Mouse (Mus musculus) hindbrain, embryonic 10.5 days (tissue): ENCODE data around the gene Hacd2. TPM values are rescaled to one million over a fixed set of nuclear protein-coding genes. Genes with fewer than 3 reads are reported as not detected.

Experiments used
- DNase-seq: peaks from one replicate; pipeline ENCODE4 v3.0.0-alpha.2; 2017; ENCODE audit warnings: low spot score
- H3K27ac ChIP-seq: fragments of 300-500 bp; sonication (generic); 2 replicates; pipeline ENCODE4 v1.5.1; 2016; ENCODE audit warnings: mild to moderate bottlenecking, moderate library complexity
- H3K27me3 ChIP-seq: fragments of 300-500 bp; sonication (generic); 2 replicates; pipeline ENCODE4 v1.6.1; 2016; ENCODE audit warnings: mild to moderate bottlenecking; ENCODE audit not compliant: poor library complexity, insufficient read depth, severe bottlenecking
- H3K36me3 ChIP-seq: fragments of 300-500 bp; sonication (generic); 2 replicates; pipeline ENCODE4 v1.6.1; 2016; ENCODE audit warnings: mild to moderate bottlenecking, moderate library complexity
- H3K4me1 ChIP-seq: fragments of 300-500 bp; sonication (generic); replicated peaks from 2 replicates; pipeline ENCODE4 v1.6.1; 2016; ENCODE audit warnings: mild to moderate bottlenecking
- H3K4me3 ChIP-seq: fragments of 300-500 bp; sonication (generic); 2 replicates; pipeline ENCODE4 v1.5.1; 2016; ENCODE audit warnings: mild to moderate bottlenecking, moderate library complexity
- H3K9me3 ChIP-seq: fragments of 300-500 bp; sonication (generic); 2 replicates; pipeline ENCODE4 v1.6.1; 2016; ENCODE audit warnings: mild to moderate bottlenecking, moderate library complexity
- WGBS: fragments of 180-500 bp; shearing (Covaris S2); methylation state at CpG from one replicate; pipeline ENCODE4 v1.1.7; 2016; 5-methylcytosine and 5-hydroxymethylcytosine counted together
- polyA plus RNA-seq: library from polyadenylated mRNA; unstranded; fragments of >200 nt; fragmentation: Nextera tagmentation; extraction: Ambion mirVana; gene quantifications from 2 replicates; pipeline ENCODE4 v1.2.1, GENCODE M21; 2016

Hacd2 gene
- polyA plus RNA-seq, 1 experiment from 2014 or later, result 72.5 TPM

DNA sequence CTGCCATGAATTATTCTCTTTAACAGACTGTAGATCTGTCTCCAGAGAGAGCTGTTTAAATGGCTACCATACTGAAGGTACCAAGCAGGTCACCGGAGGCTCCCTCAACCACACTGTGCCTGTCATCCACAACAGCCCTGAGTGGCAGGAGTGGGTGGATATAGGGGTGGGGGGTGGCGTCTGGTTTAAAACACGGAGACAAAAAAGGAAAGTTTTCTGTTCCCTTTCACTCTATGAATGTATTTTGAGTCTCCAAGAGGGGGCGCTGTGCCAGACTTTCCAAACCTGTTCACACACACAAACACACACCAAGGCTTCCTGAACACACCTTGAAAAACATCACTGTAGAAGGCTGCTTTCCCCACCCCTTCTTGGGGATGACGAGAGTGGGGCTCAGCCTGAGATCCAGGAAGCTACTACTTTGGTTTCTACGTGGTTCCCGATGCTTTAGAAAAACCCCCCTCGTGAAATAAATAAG lies 89.0 kb downstream of the Hacd2 start:
- Histone ChIP-seq H3K4me3 (no peak overlapping the region), H3K27me3 (no peaks in the 10 kb centered on the region), H3K27ac (peak overlapping the region; percentile 60), H3K36me3 (peaks cover 11% of the 10 kb centered on the region), H3K9me3 (no peaks in the 10 kb centered on the region), H3K4me1 (peaks cover 17% of the 10 kb centered on the region)
- peak; percentile 29 for DNase-seq
- 63% methylated on average over 8 of the region's 8 CpGs for WGBS

DNA sequence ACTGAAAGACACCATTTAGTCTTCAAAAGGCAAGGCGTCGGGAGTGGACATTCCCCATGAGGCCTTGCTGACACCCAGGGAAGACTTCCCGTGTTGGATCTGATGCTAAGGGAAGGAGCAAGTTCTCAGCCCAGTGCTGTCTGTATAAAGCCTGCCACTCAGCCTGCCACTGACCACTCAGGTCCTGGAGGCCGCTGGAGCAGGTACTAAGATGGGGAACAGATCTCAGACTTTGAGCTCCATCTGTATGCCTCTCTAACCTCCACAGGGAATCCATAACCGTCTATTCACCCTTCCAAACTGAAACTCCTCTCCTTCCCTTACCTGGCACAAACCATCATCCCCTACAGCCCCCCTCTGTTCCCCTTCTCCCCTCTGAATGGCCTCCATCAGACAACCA lies 91.3 kb downstream of the Hacd2 start:
- H3K27ac ChIP-seq, result no peak overlapping the region
- H3K9me3 ChIP-seq, result no peaks in the 10 kb centered on the region
- peaks cover 17% of the 10 kb centered on the region for H3K4me1 ChIP-seq
- no peaks in the 10 kb centered on the region for H3K36me3 ChIP-seq
- H3K27me3 ChIP-seq, result no peaks in the 10 kb centered on the region
- H3K4me3 ChIP-seq, result no peak overlapping the region
- DNase-seq, result no peak
- 85% methylated on average over 5 of the region's 5 CpGs for whole genome bisulfite sequencing

DNA sequence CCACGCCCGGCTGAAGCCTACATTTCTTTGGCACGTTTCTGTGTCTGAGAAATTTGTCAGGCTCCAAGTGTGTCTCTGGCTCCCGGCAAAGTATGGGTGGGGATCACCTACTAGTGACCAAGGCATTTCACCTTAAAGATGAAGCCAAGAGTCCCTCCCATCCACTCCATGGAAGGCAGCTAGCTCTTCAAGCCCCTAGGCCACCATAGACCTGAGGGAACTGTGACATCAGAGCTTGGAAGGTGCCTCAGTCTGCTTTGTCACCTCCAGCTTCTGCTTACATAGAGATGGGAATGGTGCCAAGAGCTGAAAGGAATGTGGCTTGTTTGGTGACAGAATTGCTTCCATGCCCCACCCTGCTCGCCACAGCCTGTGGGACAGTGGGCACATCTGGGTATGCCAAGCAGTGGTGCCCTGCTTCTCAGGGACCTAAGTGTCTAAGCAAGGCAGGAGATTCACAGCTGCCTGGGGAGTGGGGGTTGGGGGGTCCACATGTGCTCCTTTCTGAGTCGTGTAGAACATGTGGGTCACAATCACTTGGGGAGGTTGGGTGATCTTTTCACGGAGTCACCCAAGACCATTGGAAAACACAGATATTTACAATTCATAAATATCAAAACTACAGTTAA lies 94.2 kb downstream of the Hacd2 start:
- Histone ChIP-seq H3K9me3 (peaks cover 8% of the 10 kb centered on the region), H3K36me3 (no peaks in the 10 kb centered on the region), H3K27ac (no peak overlapping the region), H3K4me1 (no peaks in the 10 kb centered on the region; the same call in 1 of the 2 replicates), H3K4me3 (no peak overlapping the region), H3K27me3 (no peaks in the 10 kb centered on the region)
- no peak for DNase-seq
- WGBS, result 91% methylated on average over 7 of the region's 7 CpGs

DNA sequence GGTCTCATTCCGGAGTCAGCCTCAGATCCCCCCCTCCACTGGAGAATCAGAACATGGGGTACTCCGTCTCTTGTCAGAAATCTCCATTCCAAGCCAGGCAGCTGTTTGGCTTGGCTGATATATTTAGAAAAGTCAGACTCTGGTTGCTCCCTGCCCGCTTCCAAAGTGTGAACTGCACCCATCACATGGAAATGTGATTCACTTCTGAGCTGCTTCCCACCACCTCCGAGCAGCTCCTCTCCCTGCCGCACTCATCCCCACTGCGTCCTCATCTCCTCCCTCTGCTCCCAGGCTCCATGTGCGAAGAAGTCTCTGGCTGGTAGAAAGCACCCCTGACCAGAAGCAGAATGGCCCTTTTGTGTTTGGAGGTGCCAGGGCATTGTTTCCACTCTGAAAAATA lies 95.2 kb downstream of the Hacd2 start:
- no peaks in the 10 kb centered on the region for H3K27me3 ChIP-seq
- no peak overlapping the region for H3K27ac ChIP-seq
- peaks cover 8% of the 10 kb centered on the region for H3K9me3 ChIP-seq
- H3K36me3 ChIP-seq, result no peaks in the 10 kb centered on the region
- no peak overlapping the region for H3K4me3 ChIP-seq
- no peak for DNase-seq
- 61% methylated on average over 7 of the region's 7 CpGs for WGBS
- no peaks in the 10 kb centered on the region; the same call in 1 of the 2 replicates for H3K4me1 ChIP-seq

DNA sequence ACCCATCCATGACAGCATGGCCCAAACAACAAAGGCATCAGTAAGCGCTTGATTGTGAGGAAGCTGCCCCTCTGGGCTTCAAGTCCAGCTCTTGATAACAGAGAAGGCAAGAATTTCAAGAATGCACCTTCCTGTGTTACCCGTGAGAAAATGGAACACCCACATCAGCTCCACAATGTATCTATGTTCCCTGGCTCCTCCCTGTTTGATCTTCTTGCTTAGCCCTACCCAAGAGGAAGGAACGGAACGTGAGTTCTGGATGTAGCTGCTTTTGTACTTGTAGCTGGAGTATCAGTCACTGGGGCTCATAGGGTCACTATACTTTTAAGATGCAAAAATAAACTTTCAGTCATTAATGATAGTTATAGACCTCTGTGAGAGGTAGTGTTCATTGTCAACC lies 98.4 kb downstream of the Hacd2 start:
- Histone ChIP-seq H3K36me3 (no peaks in the 10 kb centered on the region), H3K9me3 (peaks cover 8% of the 10 kb centered on the region), H3K4me3 (no peak overlapping the region), H3K27me3 (no peaks in the 10 kb centered on the region), H3K4me1 (peaks cover 4% of the 10 kb centered on the region; the same call in 1 of the 2 replicates), H3K27ac (no peak overlapping the region)
- WGBS, result 77% methylated on average over 4 of the region's 4 CpGs
- no peak for DNase-seq

DNA sequence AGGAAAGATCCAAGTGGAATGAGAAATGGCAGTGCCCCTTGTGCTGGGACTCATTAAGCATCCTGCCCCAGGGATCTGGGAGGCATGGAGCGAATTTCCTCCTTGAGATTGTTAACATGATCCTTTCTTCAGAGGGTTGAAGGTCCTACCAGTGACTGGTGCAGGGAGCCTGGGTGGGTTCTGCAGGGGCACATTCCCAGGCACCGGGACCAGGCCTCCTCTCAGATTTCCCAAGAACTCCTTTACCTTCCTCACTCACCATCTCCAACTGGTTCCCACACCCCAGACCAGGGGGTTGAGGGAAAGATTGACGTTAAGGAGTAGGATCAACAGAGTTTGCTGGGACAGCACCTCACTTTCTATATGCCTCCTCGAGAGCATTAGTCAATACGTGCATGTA lies 105.0 kb downstream of the Hacd2 start:
- Histone ChIP-seq H3K4me3 (no peak overlapping the region), H3K27me3 (no peaks in the 10 kb centered on the region), H3K27ac (no peak overlapping the region), H3K4me1 (0 out of 2 replicates have a peak, but pooled peaks cover 4% of the 10 kb centered on the region), H3K36me3 (no peaks in the 10 kb centered on the region), H3K9me3 (no peaks in the 10 kb centered on the region)
- no peak for DNase-seq
- WGBS, result 80% methylated on average over 5 of the region's 5 CpGs

DNA sequence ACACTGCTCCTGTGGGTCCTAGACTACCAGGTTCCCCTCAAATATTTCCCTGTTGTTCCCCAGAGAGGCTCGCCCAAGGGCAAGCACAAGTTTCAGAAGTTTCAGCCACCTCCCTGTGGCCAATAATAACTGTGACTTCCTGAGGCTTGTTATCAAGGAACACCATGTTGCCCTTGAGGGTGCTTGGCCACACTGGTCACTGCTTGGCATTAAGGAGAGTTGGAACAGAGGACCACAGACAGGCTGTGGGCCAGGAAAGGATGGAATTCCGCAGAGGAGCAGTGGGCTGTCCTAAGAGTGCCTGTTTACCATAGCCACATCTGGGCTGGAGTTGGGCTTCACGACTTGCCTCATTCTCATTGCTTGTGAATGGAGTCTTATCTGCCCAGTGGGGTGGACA lies 107.9 kb downstream of the Hacd2 start:
- Histone ChIP-seq H3K4me1 (no peaks in the 10 kb centered on the region), H3K27me3 (0 out of 2 replicates have a peak, but pooled peaks cover 2% of the 10 kb centered on the region), H3K4me3 (no peak overlapping the region), H3K36me3 (no peaks in the 10 kb centered on the region), H3K27ac (no peak overlapping the region), H3K9me3 (no peaks in the 10 kb centered on the region)
- 77% methylated on average over 3 of the region's 3 CpGs for WGBS
- DNase-seq, result no peak

DNA sequence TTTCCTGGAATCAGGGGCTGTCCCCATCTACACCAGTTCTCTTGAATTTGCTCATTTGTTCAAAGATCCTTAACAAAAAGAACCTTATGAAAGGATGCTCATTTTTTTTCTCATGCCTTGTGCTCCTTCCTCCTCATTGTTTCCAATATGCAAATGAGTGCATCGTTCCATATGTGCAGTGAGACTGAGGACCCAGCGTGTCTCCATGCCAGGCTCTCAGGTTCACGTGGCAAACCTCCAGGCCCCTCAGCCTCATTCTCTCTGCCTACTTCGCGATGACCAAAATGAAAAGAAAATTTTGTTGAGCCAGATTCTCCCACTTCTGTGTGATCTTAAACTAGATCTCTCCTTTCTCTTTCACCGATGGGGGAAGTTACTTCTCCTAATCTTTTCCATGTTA lies 117.2 kb downstream of the Hacd2 start:
- WGBS, result 68% methylated on average over 6 of the region's 6 CpGs
- Histone ChIP-seq H3K36me3 (no peaks in the 10 kb centered on the region), H3K27me3 (no peaks in the 10 kb centered on the region), H3K4me3 (no peak overlapping the region), H3K9me3 (no peaks in the 10 kb centered on the region), H3K27ac (no peak overlapping the region), H3K4me1 (peaks cover 21% of the 10 kb centered on the region)
- no peak for DNase-seq

DNA sequence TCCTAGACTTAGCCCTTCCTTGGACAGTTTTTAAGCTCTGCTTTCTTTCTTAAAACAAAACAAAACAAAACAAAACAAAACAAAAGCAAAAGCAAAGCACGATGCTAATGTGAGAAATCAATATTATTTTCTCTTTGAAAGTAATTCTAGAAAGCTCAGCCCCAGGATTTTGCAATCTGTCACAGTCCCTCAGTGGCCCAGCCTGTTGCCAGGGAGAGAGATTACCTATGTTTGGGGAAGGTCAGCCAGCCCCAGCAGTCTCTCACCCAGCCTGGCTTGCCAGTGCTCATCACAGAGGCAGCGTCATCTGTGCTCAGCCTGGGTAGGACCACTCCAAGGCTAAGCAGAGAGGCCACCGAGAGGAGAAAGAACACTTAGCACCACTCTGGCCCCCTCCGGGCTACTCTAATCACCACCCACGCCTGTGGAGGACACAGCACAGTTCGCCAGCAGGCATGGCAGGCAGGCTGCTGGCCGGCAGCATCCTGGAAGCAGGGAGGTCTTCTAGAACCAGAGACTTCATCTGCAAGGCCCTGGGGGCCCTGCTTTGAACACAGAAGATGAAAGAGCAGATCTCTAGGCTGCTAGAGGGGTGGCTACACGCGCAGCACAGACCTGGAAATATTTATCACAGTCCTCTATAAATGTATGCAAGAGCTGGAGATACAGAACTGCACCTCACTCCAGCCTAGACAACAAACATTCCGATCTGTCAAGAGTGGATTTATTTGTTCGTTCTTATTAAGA lies 117.8 kb downstream of the Hacd2 start:
- no peaks in the 10 kb centered on the region for H3K36me3 ChIP-seq
- DNase-seq, result peak; percentile 35
- no peak overlapping the region for H3K4me3 ChIP-seq
- H3K27me3 ChIP-seq, result no peaks in the 10 kb centered on the region
- H3K27ac ChIP-seq, result peak overlapping the region; percentile 65
- H3K9me3 ChIP-seq, result no peaks in the 10 kb centered on the region
- peaks cover 21% of the 10 kb centered on the region for H3K4me1 ChIP-seq
- 24% methylated on average over 11 of the region's 11 CpGs for WGBS

DNA sequence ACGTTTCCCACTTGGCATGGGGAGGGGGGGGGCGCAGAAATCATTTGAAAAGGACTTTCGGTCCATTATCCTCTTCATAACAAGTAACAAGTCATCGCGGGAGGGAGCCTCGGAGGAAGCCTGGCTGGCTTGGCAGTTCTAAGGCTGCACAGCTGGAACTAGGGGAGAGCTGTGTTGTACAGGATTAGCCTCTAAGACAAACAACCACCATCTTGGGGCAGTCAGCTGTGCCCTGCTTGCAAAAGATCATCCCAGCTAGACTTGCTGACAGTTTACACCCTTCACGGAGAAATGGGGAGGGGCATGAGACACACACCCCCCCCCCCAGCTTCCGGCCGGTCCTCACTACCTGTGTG lies 118.4 kb downstream of the Hacd2 start:
- no peak for DNase-seq
- 29% methylated on average over 9 of the region's 9 CpGs for WGBS
- H3K4me3 ChIP-seq, result no peak overlapping the region
- H3K27ac ChIP-seq, result peak overlapping the region; percentile 65; the same call in 1 of the 2 replicates
- no peaks in the 10 kb centered on the region for H3K27me3 ChIP-seq
- H3K9me3 ChIP-seq, result no peaks in the 10 kb centered on the region
- H3K36me3 ChIP-seq, result no peaks in the 10 kb centered on the region
- peaks cover 21% of the 10 kb centered on the region for H3K4me1 ChIP-seq

DNA sequence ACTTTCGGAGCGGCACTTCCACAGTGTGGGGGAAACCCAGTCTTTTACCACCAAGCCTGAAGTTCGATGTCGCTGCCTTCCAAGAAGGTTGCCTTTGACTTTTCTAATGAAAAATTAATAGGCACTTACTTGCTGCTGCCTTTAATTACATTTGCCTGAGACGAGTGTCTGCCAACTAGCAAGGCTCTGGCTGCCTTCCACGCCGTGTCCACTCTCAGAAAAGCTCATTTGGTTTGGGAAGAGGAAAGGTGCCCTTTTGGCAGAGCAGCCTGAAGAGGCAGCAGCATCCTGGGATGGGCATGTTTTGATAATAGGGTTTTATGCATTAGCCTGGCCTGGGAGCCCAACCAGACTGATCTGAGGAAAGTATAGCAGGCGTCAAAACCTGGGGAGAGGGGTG lies 119.6 kb downstream of the Hacd2 start:
- no peaks in the 10 kb centered on the region for H3K27me3 ChIP-seq
- H3K4me3 ChIP-seq, result no peak overlapping the region
- H3K27ac ChIP-seq, result no peak overlapping the region
- no peaks in the 10 kb centered on the region for H3K9me3 ChIP-seq
- no peak for DNase-seq
- H3K4me1 ChIP-seq, result peaks cover 21% of the 10 kb centered on the region
- H3K36me3 ChIP-seq, result no peaks in the 10 kb centered on the region
- 81% methylated on average over 8 of the region's 8 CpGs for WGBS

DNA sequence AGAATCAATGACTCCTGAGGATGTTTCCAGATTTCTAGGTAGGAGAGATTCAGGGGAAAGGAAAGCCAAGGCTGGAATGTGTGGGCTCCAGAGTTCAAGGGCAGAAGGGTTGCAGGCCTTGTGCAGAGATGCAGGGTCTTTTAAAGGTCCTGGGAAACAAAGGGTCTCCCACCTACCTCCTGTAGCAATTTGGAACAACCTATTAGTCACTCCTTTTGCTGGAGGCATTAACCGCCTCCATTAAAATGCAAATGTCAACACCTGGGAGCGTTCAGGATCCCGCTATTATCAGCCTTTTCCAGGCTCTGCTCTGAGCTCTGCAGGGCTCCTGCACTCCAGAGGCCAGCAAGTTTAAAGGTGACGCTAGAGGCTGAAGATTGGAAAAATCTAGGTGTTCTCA lies 123.9 kb downstream of the Hacd2 start:
- 12% methylated on average over 4 of the region's 4 CpGs for WGBS
- Histone ChIP-seq H3K4me1 (no peaks in the 10 kb centered on the region), H3K9me3 (peaks cover 6% of the 10 kb centered on the region; the same call in 1 of the 2 replicates), H3K27me3 (peaks cover 11% of the 10 kb centered on the region), H3K4me3 (no peak overlapping the region), H3K27ac (no peak overlapping the region), H3K36me3 (no peaks in the 10 kb centered on the region)
- DNase-seq, result no peak

DNA sequence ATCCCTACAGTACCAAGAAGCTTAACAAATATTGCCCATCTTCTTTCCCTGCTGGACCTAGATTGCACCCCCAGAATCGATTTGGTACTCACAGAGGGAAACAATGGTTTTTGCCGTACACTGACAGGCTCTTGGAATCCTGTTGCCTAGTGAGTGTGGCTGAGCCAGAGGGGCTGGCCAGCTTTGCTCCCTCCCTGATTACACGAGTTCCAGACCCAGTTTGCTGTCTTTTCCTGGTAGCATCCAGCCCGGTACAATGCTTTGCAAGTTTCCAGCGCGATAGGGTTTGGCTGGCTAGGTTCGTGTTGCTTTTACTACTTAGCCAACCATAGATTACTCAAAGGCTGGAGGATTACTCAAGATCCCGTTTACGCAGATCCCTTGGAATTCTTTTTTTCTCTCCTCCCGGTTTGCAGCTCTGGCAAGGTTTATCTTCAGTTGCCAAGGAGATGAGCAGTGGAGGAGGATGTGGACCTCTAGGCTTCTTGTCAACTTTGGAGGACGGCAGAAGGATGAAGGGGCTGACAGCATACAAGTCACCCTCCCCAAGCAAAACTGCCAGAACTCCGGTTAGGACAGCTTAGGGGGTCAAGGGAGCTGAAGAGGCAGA lies 131.0 kb downstream of the Hacd2 start:
- H3K4me1 ChIP-seq, result peaks cover 44% of the 10 kb centered on the region
- no peak for DNase-seq
- H3K36me3 ChIP-seq, result no peaks in the 10 kb centered on the region
- H3K9me3 ChIP-seq, result no peaks in the 10 kb centered on the region
- 7% methylated on average over 12 of the region's 12 CpGs for WGBS
- H3K4me3 ChIP-seq, result peak overlapping the region; percentile 77; the same call in 1 of the 2 replicates
- no peak overlapping the region for H3K27ac ChIP-seq
- peaks cover 82% of the 10 kb centered on the region for H3K27me3 ChIP-seq
